Mouse (Mus musculus) yolk sac, embryonic 10.5 days (tissue): ENCODE results near the gene Hs6st3.

Experiments
- DNase-seq: peaks from one replicate; pipeline ENCODE4 v3.0.0-alpha.2; 2017; ENCODE audit warnings: low spot score

Gene Hs6st3

GRCm38 (mm10) chr14:119798561-119798960, 660.4 kb downstream of the Hs6st3 start:
- DNase-seq: no peak

- DNase-seq: no peak
These were observed 662.7 kb downstream of the Hs6st3 start for GRCm38 (mm10) chr14:119800856-119801255.

GRCm38 (mm10) chr14:119813898-119814297, 675.8 kb downstream of the Hs6st3 start:
- no peak for DNase-seq

DNA sequence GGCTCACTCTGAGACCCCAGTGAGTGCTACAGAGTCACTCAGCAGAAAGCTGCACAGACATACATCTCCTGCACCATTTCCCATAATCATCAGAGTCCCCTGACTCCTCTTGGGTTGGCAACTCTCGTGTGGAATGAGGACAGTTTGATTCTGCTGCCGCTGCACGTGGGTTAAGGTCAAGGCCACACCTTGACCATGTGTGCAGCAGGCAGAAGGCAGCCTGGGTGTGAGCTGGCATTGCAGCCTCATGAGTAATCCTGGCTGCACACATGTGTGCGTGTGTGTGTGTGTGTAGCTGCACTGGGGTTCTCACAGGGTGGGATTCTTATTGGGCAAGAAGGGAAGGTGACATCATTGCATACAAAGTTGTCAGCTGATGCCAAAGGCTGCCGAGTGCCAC, 677.5 kb downstream of the Hs6st3 start:
- no peak for DNase-seq

- no peak for DNase-seq
These were observed 682.4 kb downstream of the Hs6st3 start for GRCm38 (mm10) chr14:119820562-119820961.

DNA sequence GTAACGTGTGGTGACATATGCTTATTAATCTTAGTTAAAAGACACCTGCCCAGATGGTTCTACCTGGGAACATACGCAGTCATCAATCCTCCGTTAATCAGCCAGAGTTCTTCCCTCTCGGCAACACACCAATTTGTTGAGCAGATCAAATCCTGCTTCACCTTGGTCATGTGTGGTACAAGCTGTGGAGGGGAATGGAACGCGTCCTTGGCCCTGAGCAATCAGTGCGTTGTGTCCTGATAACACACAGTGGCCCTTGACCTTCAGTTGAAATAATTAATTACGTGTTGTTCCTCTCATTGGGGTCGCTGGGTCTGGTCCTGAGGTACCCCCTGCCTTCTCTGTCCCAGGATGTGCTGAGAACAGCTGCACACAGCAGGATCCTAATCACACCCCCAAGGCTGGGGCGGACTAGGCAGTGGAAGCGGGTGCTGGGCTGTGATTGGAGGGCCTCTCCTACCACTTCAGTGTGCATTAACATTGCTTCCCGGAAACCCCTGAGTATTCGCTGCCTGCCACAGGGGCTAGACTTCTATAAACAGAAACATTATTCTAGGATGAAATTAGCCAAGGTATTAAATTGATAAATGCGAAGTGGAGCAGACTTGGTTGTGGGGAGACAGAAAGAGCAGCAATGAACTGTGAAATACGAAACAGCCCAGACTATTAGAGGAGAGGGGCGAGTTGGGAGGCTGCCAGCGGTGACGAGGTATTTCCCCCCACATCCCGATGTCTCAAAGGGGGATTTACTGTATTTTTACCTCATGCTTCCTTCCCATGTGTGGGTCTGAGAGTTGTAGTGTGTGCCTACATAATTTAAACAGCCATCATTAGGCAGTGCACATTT, 693.2 kb downstream of the Hs6st3 start:
- DNase-seq: no peak

DNA sequence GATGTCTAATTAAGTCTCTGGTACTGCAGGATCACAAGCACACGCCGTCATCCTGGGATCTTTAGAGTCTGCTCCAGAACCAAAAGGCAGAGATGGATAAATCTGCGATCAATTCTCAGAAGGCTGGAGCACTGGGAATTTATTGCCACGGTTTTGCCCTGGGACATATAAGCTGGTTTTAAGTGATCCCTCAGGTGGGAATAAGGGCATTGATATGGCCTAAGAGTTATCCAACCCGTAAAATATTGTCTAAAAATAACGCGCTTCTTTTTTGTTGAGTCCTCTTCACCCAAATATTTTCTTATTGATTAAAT, 693.8 kb downstream of the Hs6st3 start:
- no peak for DNase-seq

- DNase-seq: no peak
These were observed 694.8 kb downstream of the Hs6st3 start for GRCm38 (mm10) chr14:119832940-119833339.

DNA sequence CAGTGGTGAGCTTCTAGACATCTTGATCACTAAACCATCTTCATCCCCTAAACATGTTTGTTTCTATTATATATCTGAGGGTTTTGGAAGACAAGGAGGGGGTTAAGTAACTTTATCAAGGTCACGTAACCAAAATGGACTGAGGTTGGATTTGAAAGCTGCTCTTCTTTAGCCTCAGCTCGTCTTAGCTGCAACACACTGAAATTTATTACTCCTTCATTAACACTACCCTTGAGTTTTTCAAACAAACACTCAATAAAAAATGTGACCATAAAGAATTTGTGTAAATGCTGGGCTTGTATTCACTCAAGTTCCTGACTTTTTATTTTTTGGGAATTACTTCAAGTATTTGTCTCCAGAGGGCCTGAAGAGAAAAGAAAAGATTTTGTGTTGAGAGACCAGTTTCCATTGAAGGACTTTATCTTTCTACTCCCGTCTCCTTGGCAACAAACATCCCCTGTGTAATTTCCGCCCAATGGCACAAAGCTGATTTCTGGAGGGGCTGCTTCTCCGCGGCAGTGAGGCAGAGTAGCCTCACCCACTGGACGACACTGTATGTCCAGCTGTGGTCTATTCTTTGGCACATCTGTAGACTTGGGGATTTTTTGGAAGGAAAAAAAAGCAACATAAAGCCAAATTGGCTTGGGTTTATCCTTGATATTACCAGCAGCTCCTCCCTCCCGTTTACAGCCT, 696.0 kb downstream of the Hs6st3 start:
- DNase-seq: no peak

- DNase-seq: no peak
These were observed 697.9 kb downstream of the Hs6st3 start for GRCm38 (mm10) chr14:119836051-119836450.

DNA sequence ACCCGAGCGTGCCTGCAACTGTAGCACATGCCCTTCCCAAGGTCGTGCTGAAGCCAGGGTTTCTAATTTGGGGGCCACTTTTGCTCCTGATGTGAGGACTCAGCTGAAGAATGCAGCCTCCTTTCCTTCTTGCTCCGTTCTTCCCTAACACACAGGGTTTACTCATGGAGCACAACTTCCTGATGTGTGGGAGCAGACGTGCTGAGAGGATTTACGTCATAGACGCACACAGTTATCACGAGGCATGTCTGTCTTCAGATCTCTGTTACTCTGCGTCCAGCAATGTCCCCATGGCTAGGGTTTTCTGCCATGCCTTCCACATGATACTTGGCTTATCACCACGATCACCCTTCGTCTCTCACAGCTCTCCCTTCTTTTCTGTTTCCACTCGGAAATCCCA, 709.4 kb downstream of the Hs6st3 start:
- DNase-seq: no peak

- no peak for DNase-seq
These were observed 710.7 kb downstream of the Hs6st3 start for GRCm38 (mm10) chr14:119848759-119849298.

GRCm38 (mm10) chr14:119849338-119849737, 711.2 kb downstream of the Hs6st3 start:
- no peak for DNase-seq

DNA sequence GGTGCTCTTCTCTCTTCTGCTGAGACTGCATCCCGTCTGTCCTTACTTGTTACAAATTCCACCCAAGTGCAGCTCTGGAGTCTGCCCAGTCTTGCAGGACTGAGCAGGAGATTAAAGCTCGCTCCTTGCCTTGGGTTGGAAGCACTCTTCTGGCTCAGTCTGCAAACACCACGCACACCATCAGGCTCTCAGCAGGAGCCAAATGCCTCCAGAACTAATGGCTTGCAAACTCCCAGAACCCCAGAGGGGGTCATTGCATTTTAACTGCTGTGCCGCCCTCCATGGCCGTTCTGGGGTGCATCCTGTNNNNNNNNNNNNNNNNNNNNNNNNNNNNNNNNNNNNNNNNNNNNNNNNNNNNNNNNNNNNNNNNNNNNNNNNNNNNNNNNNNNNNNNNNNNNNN, 714.0 kb downstream of the Hs6st3 start:
- no peak for DNase-seq

DNA sequence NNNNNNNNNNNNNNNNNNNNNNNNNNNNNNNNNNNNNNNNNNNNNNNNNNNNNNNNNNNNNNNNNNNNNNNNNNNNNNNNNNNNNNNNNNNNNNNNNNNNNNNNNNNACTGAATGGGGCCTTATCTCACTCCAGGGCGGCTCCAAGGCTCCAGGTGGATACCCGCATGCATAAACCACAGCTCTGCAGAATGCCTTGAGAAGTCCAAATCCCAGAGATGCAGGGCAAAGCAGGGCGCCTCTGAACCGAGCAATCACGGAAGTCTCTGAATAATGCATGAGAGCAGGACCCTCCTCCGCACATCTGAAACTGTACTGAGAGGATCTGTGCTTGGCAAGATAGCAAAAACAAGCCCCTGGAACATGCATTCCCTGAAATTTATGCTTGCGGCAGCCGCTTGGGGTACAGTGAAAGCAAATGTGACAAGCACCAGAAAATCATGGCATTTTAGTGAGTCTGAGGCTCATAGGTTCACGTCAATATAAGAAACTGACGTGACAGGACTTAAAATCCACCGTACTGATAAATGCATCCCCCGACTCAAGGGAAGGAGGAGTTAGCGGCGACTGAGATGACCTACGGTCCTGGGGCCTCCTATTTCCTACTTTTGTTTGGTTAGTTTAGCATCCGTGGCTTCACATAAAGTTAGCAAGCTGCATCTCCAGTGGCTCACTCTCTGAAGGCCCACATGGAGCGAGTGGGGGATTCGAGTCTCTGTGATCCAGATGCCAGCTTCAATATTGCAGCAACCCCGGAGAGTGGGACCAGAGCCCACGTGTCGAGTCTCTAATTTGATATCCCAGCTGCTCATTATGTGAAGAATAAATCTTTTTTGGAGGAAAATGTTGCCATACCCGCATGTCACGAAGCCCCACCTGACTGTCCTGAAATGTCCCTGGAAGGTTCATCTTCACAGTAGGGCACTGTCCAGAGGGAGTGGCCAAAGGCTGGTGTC, 719.5 kb downstream of the Hs6st3 start:
- no peak for DNase-seq

DNA sequence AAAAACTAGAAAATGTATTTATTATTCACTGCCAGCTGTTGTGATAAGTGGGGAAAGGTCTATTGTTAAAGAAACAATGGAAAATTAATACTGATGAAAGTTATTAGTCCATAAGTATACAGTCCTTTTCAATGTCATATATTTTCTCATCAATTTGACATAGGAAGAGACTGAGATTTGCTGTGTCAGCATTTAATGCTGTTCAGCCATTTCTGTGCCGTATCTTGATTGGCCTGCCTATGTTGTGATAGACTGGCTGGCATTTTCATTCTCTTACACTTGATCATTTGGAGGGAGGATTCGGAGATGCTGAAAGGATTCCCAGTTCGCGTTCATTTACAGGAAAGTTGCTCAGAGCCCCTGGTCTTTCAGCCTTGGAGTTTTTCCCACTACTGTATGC, 735.5 kb downstream of the Hs6st3 start:
- DNase-seq: no peak

GRCm38 (mm10) chr14:119892922-119893321, 754.8 kb downstream of the Hs6st3 start:
- DNase-seq: no peak

- no peak for DNase-seq
These were observed 757.0 kb downstream of the Hs6st3 start for GRCm38 (mm10) chr14:119895097-119895496.

DNA sequence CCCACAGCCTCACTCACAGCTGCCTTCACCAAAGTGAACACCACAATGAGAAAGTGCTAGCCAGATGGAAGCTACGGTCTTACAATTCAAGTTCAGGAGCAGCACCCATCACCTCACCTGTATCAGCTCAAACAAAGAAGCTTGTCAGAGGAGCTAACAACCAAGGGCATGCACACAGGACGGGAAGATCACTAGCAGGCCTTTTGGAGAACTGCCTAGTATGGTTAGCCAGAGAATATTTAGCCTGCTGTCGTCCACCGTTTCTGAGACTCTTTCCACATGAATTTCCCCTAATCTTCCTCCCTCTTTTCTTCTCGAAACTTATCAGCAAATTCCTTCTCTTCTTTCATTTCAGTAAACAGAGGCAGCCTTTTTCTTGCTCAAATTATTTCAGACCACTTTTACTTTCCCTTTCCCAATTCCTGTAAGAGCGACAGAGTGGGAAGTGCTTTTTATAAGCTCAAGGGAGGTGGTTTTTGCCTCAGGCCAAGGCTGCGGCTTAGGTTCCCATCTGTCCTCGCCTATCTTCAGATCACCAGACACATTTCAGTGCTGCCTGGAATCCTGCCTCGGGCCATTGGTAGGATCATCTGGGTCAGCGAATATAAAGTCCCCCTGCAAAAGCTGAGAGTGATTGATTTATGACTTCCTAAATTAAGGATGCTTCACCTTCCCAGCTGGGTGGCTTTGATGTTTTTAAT, 757.8 kb downstream of the Hs6st3 start:
- DNase-seq: peak; percentile 2

DNA sequence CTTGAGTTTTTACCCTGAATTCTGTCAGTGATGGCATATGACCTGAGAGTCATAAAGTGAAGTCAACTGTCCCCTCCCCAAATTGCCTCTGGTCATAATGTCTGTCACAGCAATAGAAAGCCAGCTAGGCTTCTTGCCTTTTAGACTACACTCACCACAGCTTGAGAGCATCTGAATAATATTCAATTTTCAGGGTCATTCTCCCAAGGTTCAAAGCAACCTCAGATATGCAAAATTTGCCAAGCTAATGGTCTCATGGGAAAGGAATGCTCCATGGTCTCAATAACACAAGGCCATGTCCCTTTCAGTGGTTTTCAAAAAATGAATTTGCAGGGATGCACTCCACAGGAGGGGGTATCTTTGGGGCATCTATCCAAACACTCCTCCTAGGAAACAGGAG, 764.3 kb downstream of the Hs6st3 start:
- DNase-seq: no peak

GRCm38 (mm10) chr14:119908032-119908675, 770.0 kb downstream of the Hs6st3 start:
- DNase-seq: no peak
